Mouse (Mus musculus) cerebellum, adult 2 months (tissue): ENCODE data around the gene Cass4. TPM values are rescaled to one million over a fixed set of nuclear protein-coding genes. Genes with fewer than 3 reads are reported as not detected.

ENCODE experiments used
- DNase-seq, 2 experiments: peaks; one replicate each; pipeline ENCODE4 v3.0.0; 2021
- H3K27ac ChIP-seq: fragments of 200-500 bp; 2 replicates; pipeline ENCODE4 v1.5.1; 2012; ENCODE audit warnings: low read length, control low read depth, inconsistent platforms; ENCODE audit not compliant: insufficient read depth
- H3K27me3 ChIP-seq: fragments of 200-500 bp; 2 replicates; pipeline ENCODE4 v1.6.1; 2012; ENCODE audit warnings: inconsistent platforms, mild to moderate bottlenecking, low read length, moderate library complexity; ENCODE audit not compliant: control insufficient read depth, insufficient read depth
- H3K4me1 ChIP-seq: fragments of 200-500 bp; 2 replicates; pipeline ENCODE4 v1.6.1; 2011; ENCODE audit warnings: low read length; ENCODE audit not compliant: control insufficient read depth, insufficient read depth
- H3K4me3 ChIP-seq: fragments of 200-500 bp; replicated peaks from 2 replicates; pipeline ENCODE3; 2011; ENCODE audit warnings: mild to moderate bottlenecking, low read depth, low read length, control low read depth; ENCODE audit not compliant: insufficient read depth
- CTCF ChIP-seq: fragments of 200-500 bp; IDR thresholded peaks from 2 replicates; pipeline ENCODE4 v1.5.1; 2011; ENCODE audit warnings: low read depth, mild to moderate bottlenecking, control low read depth, low read length, moderate library complexity, borderline replicate concordance; ENCODE audit not compliant: insufficient read depth
- POLR2A ChIP-seq: fragments of 200-500 bp; IDR thresholded peaks from 2 replicates; pipeline ENCODE4 v1.6.1; 2011; ENCODE audit warnings: low read length, control low read depth, borderline replicate concordance; ENCODE audit not compliant: insufficient read depth
- WGBS: fragments of 180-500 bp; shearing (Covaris S2); methylation state at CpG from one replicate; pipeline ENCODE4 v1.1.7; 2018; 5-methylcytosine and 5-hydroxymethylcytosine counted together
- polyA plus RNA-seq: library from polyadenylated mRNA; depleted of rRNA; stranded (reverse); fragments of >200 nt; gene quantifications from 2 replicates; pipeline ENCODE4 v1.2.3, GENCODE M21; 2012

The Cass4 gene
- polyA plus RNA-seq, 1 experiment, result 0.11 TPM

DNA sequence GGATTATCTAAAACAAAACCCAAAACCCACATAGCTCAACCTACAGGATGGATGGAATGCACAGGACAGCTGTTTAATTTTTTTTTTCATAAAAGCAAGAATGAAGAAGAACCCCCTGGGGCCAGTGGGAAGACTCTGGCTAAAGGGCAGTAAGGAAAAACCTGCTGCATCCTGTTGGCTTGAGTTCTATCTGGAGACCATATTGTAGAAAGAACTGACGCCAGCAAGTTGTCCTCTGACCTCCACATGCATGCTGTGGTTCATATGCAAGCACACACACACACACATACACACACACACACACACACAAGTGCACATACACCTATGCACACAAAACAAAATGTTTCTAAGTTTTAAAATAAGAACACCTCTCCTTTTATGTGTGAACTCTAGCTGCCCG is 17.1 kb downstream of the Cass4 start:
- TF ChIP-seq POLR2A (no peak), CTCF (no peak)
- no peaks in the 10 kb centered on the region for H3K4me1 ChIP-seq
- H3K27me3 ChIP-seq, result no peaks in the 10 kb centered on the region
- 16% methylated on average over 2 of the region's 2 CpGs for WGBS
- H3K27ac ChIP-seq, result no peak overlapping the region
- H3K4me3 ChIP-seq, result no peak overlapping the region
- DNase-seq, result no peak

GRCm38 (mm10) chr2:172411091-172411490 is 17.5 kb downstream of the Cass4 start:
- no peaks in the 10 kb centered on the region for H3K4me1 ChIP-seq
- no peak overlapping the region for H3K27ac ChIP-seq
- TF ChIP-seq POLR2A, result no peak
- no peak for TF ChIP-seq CTCF
- no peaks in the 10 kb centered on the region for H3K27me3 ChIP-seq
- no peak overlapping the region for H3K4me3 ChIP-seq
- WGBS, result 10% methylated on average over 11 of the region's 11 CpGs
- DNase-seq, result no peak

- TF ChIP-seq POLR2A (no peak), CTCF (no peak)
- Histone ChIP-seq H3K27ac (no peak overlapping the region), H3K27me3 (no peaks in the 10 kb centered on the region), H3K4me1 (no peaks in the 10 kb centered on the region), H3K4me3 (no peak overlapping the region)
- DNase-seq, result no peak
- 13% methylated on average over 9 of the region's 9 CpGs for WGBS
These were observed 18.9 kb downstream of the Cass4 start for GRCm38 (mm10) chr2:172412454-172412853.

- Histone ChIP-seq H3K4me3 (no peak overlapping the region), H3K27me3 (no peaks in the 10 kb centered on the region), H3K4me1 (no peaks in the 10 kb centered on the region), H3K27ac (no peak overlapping the region)
- DNase-seq, result no peak
- 22% methylated on average over 4 of the region's 4 CpGs for WGBS
- TF ChIP-seq CTCF, result no peak
- no peak for TF ChIP-seq POLR2A
These were observed 19.7 kb downstream of the Cass4 start for GRCm38 (mm10) chr2:172413273-172413672.

GRCm38 (mm10) chr2:172413894-172414293 is 20.3 kb downstream of the Cass4 start:
- WGBS, result 47% methylated on average over 5 of the region's 5 CpGs
- Histone ChIP-seq H3K27ac (no peak overlapping the region), H3K4me1 (no peaks in the 10 kb centered on the region), H3K4me3 (no peak overlapping the region), H3K27me3 (no peaks in the 10 kb centered on the region)
- no peak for TF ChIP-seq POLR2A
- no peak for TF ChIP-seq CTCF
- no peak for DNase-seq

DNA sequence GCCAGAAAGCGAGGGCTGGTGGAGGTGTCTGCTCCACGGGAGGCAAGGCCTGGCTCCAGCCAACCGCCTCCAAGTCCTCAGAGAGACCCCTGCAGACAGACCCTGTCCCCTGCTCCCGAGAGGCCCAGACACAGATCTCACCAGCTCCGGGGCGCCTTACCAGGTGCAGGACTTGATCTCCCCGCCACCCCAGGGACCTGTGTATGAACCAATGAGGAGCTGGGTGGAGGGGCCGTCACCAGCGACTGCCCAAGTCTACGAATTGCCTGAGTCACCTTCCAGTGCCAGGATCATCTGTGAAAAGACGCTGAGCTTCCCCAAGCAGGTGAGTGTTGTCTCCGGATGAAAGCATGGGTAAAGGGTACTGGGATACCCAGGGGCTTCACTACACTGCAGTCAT is 22.6 kb downstream of the Cass4 start:
- no peak overlapping the region for H3K4me3 ChIP-seq
- DNase-seq, result no peak

GRCm38 (mm10) chr2:172416876-172417275 is 23.3 kb downstream of the Cass4 start:
- Histone ChIP-seq H3K4me1 (no peaks in the 10 kb centered on the region), H3K27me3 (no peaks in the 10 kb centered on the region), H3K4me3 (no peak overlapping the region), H3K27ac (no peak overlapping the region)
- WGBS, result 80% methylated on average over 5 of the region's 5 CpGs
- DNase-seq, result no peak
- TF ChIP-seq POLR2A (no peak), CTCF (no peak)

More for the DNA sequence above, 22.6 kb downstream of the Cass4 start:
- H3K4me1 ChIP-seq, result no peaks in the 10 kb centered on the region
- H3K27ac ChIP-seq, result no peak overlapping the region
- H3K27me3 ChIP-seq, result no peaks in the 10 kb centered on the region
- no peak for TF ChIP-seq POLR2A
- no peak for TF ChIP-seq CTCF
- 52% methylated on average over 12 of the region's 12 CpGs for WGBS

DNA sequence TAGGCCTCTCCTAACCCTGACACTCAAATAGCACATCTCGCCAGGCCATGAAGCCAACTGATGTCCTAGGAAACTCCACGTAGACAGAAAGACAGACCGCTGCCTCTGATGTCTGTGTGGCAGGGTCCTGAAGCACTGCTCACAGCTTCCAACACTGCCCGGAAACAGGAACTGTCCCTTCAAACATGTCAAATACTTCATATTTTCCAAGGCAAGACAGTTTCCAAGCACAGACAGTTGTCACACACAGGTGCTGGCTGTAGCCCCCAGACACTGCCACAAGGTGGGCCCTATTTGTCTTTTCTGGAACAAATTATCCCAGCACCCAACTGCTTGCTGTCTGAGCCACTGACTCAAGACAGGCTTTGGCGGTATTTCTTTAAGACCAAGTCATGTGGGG is 24.6 kb downstream of the Cass4 start:
- H3K27ac ChIP-seq, result no peak overlapping the region
- no peak for DNase-seq
- H3K4me3 ChIP-seq, result no peak overlapping the region
- no peak for TF ChIP-seq CTCF
- no peak for TF ChIP-seq POLR2A
- H3K27me3 ChIP-seq, result no peaks in the 10 kb centered on the region
- whole genome bisulfite sequencing, result 72% methylated on average over 5 of the region's 5 CpGs
- no peaks in the 10 kb centered on the region for H3K4me1 ChIP-seq

DNA sequence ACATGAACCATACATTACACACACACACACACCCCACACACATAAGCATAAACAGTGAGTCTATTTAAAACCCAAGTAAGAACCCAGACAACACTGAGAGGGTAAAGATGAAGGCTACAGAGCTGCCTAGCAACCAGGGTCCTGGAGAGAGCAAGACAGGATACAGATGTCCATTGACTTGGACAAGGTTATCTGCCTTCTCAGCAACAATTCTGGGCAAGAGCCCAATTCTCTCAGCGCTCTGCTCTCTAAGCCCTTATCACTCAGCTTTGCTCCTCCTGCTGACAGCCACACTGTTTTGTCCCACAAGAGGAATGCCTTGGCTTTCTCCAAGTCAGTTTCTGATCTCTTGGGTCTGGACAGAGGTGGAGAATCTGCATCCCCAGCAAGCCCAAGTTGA is 37.0 kb downstream of the Cass4 start:
- no peak overlapping the region for H3K4me3 ChIP-seq
- DNase-seq, result no peak
- no peaks in the 10 kb centered on the region for H3K27me3 ChIP-seq
- no peak for TF ChIP-seq CTCF
- no peak for TF ChIP-seq POLR2A
- WGBS, result 14% methylated on average over 1 of the region's 1 CpGs
- H3K4me1 ChIP-seq, result no peaks in the 10 kb centered on the region
- H3K27ac ChIP-seq, result no peak overlapping the region
